Mouse (Mus musculus) ES-E14 (cell line): Measurements from ENCODE around the gene Gm5426. TPM values are rescaled to one million over a fixed set of nuclear protein-coding genes. Genes with fewer than 3 reads are reported as not detected.
"Not testable (repeated sequence)": the region's sequence is repeated elsewhere in the genome, so short reads cannot be mapped to it uniquely, and the experiment has no call there.

Source experiments
- DNase-seq: peaks from one replicate; pipeline ENCODE4 v3.0.0-alpha.2; 2013; ENCODE audit warnings: low read depth, low spot score
- H3K27ac ChIP-seq: 2 replicates; pipeline ENCODE4 v1.5.1; 2012; ENCODE audit warnings: low read depth, mild to moderate bottlenecking, low read length, moderate library complexity, mixed read lengths; ENCODE audit not compliant: poor library complexity, insufficient read depth, severe bottlenecking
- H3K36me3 ChIP-seq: 2 replicates; pipeline ENCODE4 v1.6.1; 2012; ENCODE audit warnings: mild to moderate bottlenecking, low read length, moderate library complexity, mixed read lengths; ENCODE audit not compliant: control insufficient read depth, poor library complexity, insufficient read depth, severe bottlenecking
- H3K4me1 ChIP-seq, 2 experiments: fragments of 150-350 bp in 1 of 2; sonication (generic) in 1 of 2; 2 replicates each; pipeline ENCODE4 v1.6.1; 2012; ENCODE audit warnings: low read length in 2 of 2, mild to moderate bottlenecking in 1 of 2, mixed read lengths in 1 of 2; ENCODE audit not compliant: control insufficient read depth in 2 of 2, insufficient read depth in 2 of 2, poor library complexity in 1 of 2
- H3K4me3 ChIP-seq, 2 experiments: fragments of 150-350 bp in 1 of 2; sonication (generic) in 1 of 2; 2 replicates each; pipeline ENCODE4 v1.5.1; 2012; ENCODE audit warnings: low read length in 2 of 2, low read depth in 1 of 2, mild to moderate bottlenecking in 1 of 2, mixed read lengths in 1 of 2; ENCODE audit not compliant: insufficient read depth in 1 of 2, poor library complexity in 1 of 2, severe bottlenecking in 1 of 2
- H3K9ac ChIP-seq: 2 replicates; pipeline ENCODE4 v1.6.1; 2012; ENCODE audit warnings: low read depth, mild to moderate bottlenecking, low read length, mixed read lengths; ENCODE audit not compliant: poor library complexity, insufficient read depth, severe bottlenecking
- H3K9me3 ChIP-seq: fragments of 150-350 bp; sonication (generic); 2 replicates; pipeline ENCODE4 v1.6.1; 2012; ENCODE audit warnings: low read depth, mild to moderate bottlenecking, low read length; ENCODE audit not compliant: control insufficient read depth, insufficient read depth
- CHD2 ChIP-seq: IDR thresholded peaks from 2 replicates; pipeline ENCODE4 v1.6.1; 2014; ENCODE audit warnings: mild to moderate bottlenecking, low read depth, low read length, inconsistent platforms
- HCFC1 ChIP-seq: IDR thresholded peaks from 2 replicates; pipeline ENCODE4 v1.6.1; 2012; ENCODE audit warnings: low read length, inconsistent platforms, borderline replicate concordance; ENCODE audit not compliant: insufficient read depth
- MAFK ChIP-seq: IDR thresholded peaks from 2 replicates; pipeline ENCODE4 v1.6.1; 2014; ENCODE audit warnings: mild to moderate bottlenecking, low read depth, low read length, inconsistent platforms; ENCODE audit not compliant: insufficient read depth
- ZC3H11A ChIP-seq: IDR thresholded peaks from 2 replicates; pipeline ENCODE4 v1.6.1; 2012; ENCODE audit warnings: low read depth, mild to moderate bottlenecking, inconsistent platforms, low read length, borderline replicate concordance
- ZNF384 ChIP-seq: IDR thresholded peaks from 2 replicates; pipeline ENCODE4 v1.6.1; 2012; ENCODE audit warnings: low read depth, low read length, inconsistent platforms
- in situ Hi-C, 2 experiments: fragments of 600-800 bp; cut with MboI; formaldehyde crosslinking; loops; one replicate each; pipeline ENCODE4 v1.15.1; 2025; ENCODE audit warnings: low sequenced_read_pairs in 2 of 2, inconsistent platforms in 1 of 2; ENCODE audit not compliant: unreplicated experiment in 2 of 2
- total RNA-seq: library from RNA; depleted of rRNA; stranded (reverse); fragments of 300-350 nt; gene quantifications from 2 replicates; pipeline ENCODE4 v1.2.3, GENCODE M21; 2012; rRNA removed

Gene Gm5426
- total RNA-seq: not detected in 2 replicates

- DNase-seq, H3K36me3 ChIP-seq, H3K9me3 ChIP-seq, H3K4me3 ChIP-seq, H3K9ac ChIP-seq, in situ Hi-C loops, H3K4me1 ChIP-seq, H3K27ac ChIP-seq: not testable (repeated sequence)
Observed at GRCm38 (mm10) chr10:96136451-96136850, at the start of gene Gm5426. Gene Gm5426 (plus strand): TSS chr10:96136603.

GRCm38 (mm10) chr10:96089744-96090143 lies 46.7 kb upstream of the Gm5426 start:
- H3K4me1 ChIP-seq: no peaks in the 10 kb centered on the region
- H3K4me3 ChIP-seq: no peak overlapping the region
- H3K9ac ChIP-seq: no peak overlapping the region
- H3K9me3 ChIP-seq: no peaks in the 10 kb centered on the region
- no peaks in the 10 kb centered on the region for H3K36me3 ChIP-seq
- DNase-seq: no peak
- no peak overlapping the region for H3K27ac ChIP-seq
- no peak for TF ChIP-seq ZNF384
- TF ChIP-seq MAFK: no peak
- no peak for TF ChIP-seq ZC3H11A
- TF ChIP-seq HCFC1: no peak
- TF ChIP-seq CHD2: no peak
- in situ Hi-C loops: loop anchor here in 1 of 2 experiments (25.0 kb wide), 1 partner anchor 552 kb away; no protein-coding TSS in a partner anchor

- no peaks in the 10 kb centered on the region for H3K9me3 ChIP-seq
- no peak for TF ChIP-seq MAFK
- no peak for TF ChIP-seq CHD2
- TF ChIP-seq HCFC1: no peak
- no peak for TF ChIP-seq ZC3H11A
- no peak for TF ChIP-seq ZNF384
- in situ Hi-C loops: loop anchor here in 1 of 2 experiments (25.0 kb wide), 1 partner anchor 553 kb away; no protein-coding TSS in a partner anchor
- H3K9ac ChIP-seq: no peak overlapping the region
- H3K27ac ChIP-seq: no peak overlapping the region
- no peak overlapping the region for H3K4me3 ChIP-seq
- no peaks in the 10 kb centered on the region for H3K4me1 ChIP-seq
- no peak for DNase-seq
- H3K36me3 ChIP-seq: no peaks in the 10 kb centered on the region
Observed at GRCm38 (mm10) chr10:96090388-96090787, 46.0 kb upstream of the Gm5426 start.

GRCm38 (mm10) chr10:96093890-96094531 lies 42.4 kb upstream of the Gm5426 start:
- Histone ChIP-seq H3K9me3 (no peaks in the 10 kb centered on the region), H3K27ac (no peak overlapping the region), H3K4me3 (no peak overlapping the region), H3K4me1 (peaks cover 0 to 5% of the 10 kb centered on the region in 2 experiments; a peak in 2 of 4 replicates), H3K9ac (no peak overlapping the region), H3K36me3 (no peaks in the 10 kb centered on the region)
- in situ Hi-C loops: loop anchor here in 1 of 2 experiments (25.0 kb wide), 1 partner anchor 557 kb away; no protein-coding TSS in a partner anchor
- TF ChIP-seq ZNF384: no peak
- TF ChIP-seq MAFK: no peak
- no peak for TF ChIP-seq CHD2
- TF ChIP-seq HCFC1: no peak
- no peak for TF ChIP-seq ZC3H11A
- no peak for DNase-seq
